Mouse (Mus musculus) E14TG2a.4 (cell line): Measurements from ENCODE around the gene Lrrk1.

Experiments used
- H3K27me3 ChIP-seq: 2 replicates; pipeline ENCODE4 v1.6.1; 2014; ENCODE audit warnings: low read length, control low read depth; ENCODE audit not compliant: insufficient read depth
- H3K36me3 ChIP-seq: 2 replicates; pipeline ENCODE4 v1.6.1; 2014; ENCODE audit warnings: low read length, control low read depth; ENCODE audit not compliant: insufficient read depth
- H3K4me1 ChIP-seq: replicated peaks from 2 replicates; pipeline ENCODE4 v1.6.1; 2014; ENCODE audit warnings: low read depth, low read length, control low read depth
- H3K4me3 ChIP-seq: replicated peaks from 2 replicates; pipeline ENCODE4 v1.5.1; 2014; ENCODE audit warnings: mild to moderate bottlenecking, low read length
- H3K9me3 ChIP-seq: 2 replicates; pipeline ENCODE4 v1.6.1; 2014; ENCODE audit warnings: low read length, control low read depth
- CTCF ChIP-seq: conservative IDR thresholded peaks from 2 replicates; pipeline ENCODE4 v1.5.1; 2014; ENCODE audit warnings: low read length
- NANOG ChIP-seq: IDR thresholded peaks from 2 replicates; pipeline ENCODE4 v1.6.1; 2014; ENCODE audit warnings: borderline replicate concordance, low read length, mixed read lengths
- POU5F1 ChIP-seq: IDR thresholded peaks from 2 replicates; pipeline ENCODE4 v1.6.1; 2014; ENCODE audit warnings: low read length, borderline replicate concordance

Gene Lrrk1

GRCm38 (mm10) chr7:66217011-66217410 is 171.1 kb downstream of the Lrrk1 start:
- H3K4me1 ChIP-seq = peaks cover 3% of the 10 kb centered on the region; the same call in 1 of the 2 replicates
- H3K4me3 ChIP-seq = no peak overlapping the region
- TF ChIP-seq POU5F1 (no peak), NANOG (no peak), CTCF (no peak)
- no peaks in the 10 kb centered on the region for H3K36me3 ChIP-seq
- H3K9me3 ChIP-seq = no peaks in the 10 kb centered on the region
- H3K27me3 ChIP-seq = peaks cover 9% of the 10 kb centered on the region

- H3K4me1 ChIP-seq = peaks cover 3% of the 10 kb centered on the region; the same call in 1 of the 2 replicates
- TF ChIP-seq NANOG (no peak), POU5F1 (no peak), CTCF (no peak)
- no peak overlapping the region for H3K4me3 ChIP-seq
- H3K9me3 ChIP-seq = no peaks in the 10 kb centered on the region
- H3K36me3 ChIP-seq = no peaks in the 10 kb centered on the region
- peaks cover 9% of the 10 kb centered on the region for H3K27me3 ChIP-seq
These were observed 172.2 kb downstream of the Lrrk1 start for GRCm38 (mm10) chr7:66215911-66216310.

- TF ChIP-seq CTCF (no peak), POU5F1 (no peak), NANOG (no peak)
- Histone ChIP-seq H3K9me3 (no peaks in the 10 kb centered on the region), H3K36me3 (no peaks in the 10 kb centered on the region)
These were observed 173.7 kb downstream of the Lrrk1 start for GRCm38 (mm10) chr7:66214477-66214876.

GRCm38 (mm10) chr7:66212887-66213286 is 175.3 kb downstream of the Lrrk1 start:
- TF ChIP-seq NANOG (no peak), POU5F1 (no peak), CTCF (no peak)
- no peaks in the 10 kb centered on the region for H3K36me3 ChIP-seq
- peaks cover 5% of the 10 kb centered on the region; the same call in 1 of the 2 replicates for H3K27me3 ChIP-seq
- no peaks in the 10 kb centered on the region for H3K4me1 ChIP-seq
- H3K4me3 ChIP-seq = no peak overlapping the region
- H3K9me3 ChIP-seq = no peaks in the 10 kb centered on the region

More at GRCm38 (mm10) chr7:66214477-66214876, 173.7 kb downstream of the Lrrk1 start:
- Histone ChIP-seq H3K4me1 (peaks cover 3% of the 10 kb centered on the region; the same call in 1 of the 2 replicates), H3K27me3 (peaks cover 9% of the 10 kb centered on the region), H3K4me3 (no peak overlapping the region)

GRCm38 (mm10) chr7:66209920-66210319 is 178.2 kb downstream of the Lrrk1 start:
- TF ChIP-seq CTCF = no peak
- no peak for TF ChIP-seq NANOG
- no peak for TF ChIP-seq POU5F1
- Histone ChIP-seq H3K9me3 (peaks cover 7% of the 10 kb centered on the region), H3K4me3 (no peak overlapping the region), H3K27me3 (no peaks in the 10 kb centered on the region), H3K4me1 (no peaks in the 10 kb centered on the region), H3K36me3 (no peaks in the 10 kb centered on the region)

GRCm38 (mm10) chr7:66201657-66202056 is 186.5 kb downstream of the Lrrk1 start:
- Histone ChIP-seq H3K9me3 (no peaks in the 10 kb centered on the region), H3K4me3 (no peak overlapping the region)
- TF ChIP-seq POU5F1 (no peak), NANOG (no peak), CTCF (no peak)

GRCm38 (mm10) chr7:66200791-66201450 is 187.2 kb downstream of the Lrrk1 start:
- no peaks in the 10 kb centered on the region for H3K9me3 ChIP-seq

More at GRCm38 (mm10) chr7:66201657-66202056, 186.5 kb downstream of the Lrrk1 start:
- Histone ChIP-seq H3K36me3 (no peaks in the 10 kb centered on the region), H3K27me3 (peaks cover 8% of the 10 kb centered on the region; the same call in 1 of the 2 replicates), H3K4me1 (no peaks in the 10 kb centered on the region)

GRCm38 (mm10) chr7:66200383-66200782 is 187.8 kb downstream of the Lrrk1 start:
- H3K27me3 ChIP-seq = peaks cover 10% of the 10 kb centered on the region; the same call in 1 of the 2 replicates
- no peaks in the 10 kb centered on the region for H3K9me3 ChIP-seq
- no peaks in the 10 kb centered on the region for H3K4me1 ChIP-seq
- no peaks in the 10 kb centered on the region for H3K36me3 ChIP-seq
- no peak overlapping the region for H3K4me3 ChIP-seq
- TF ChIP-seq POU5F1 = no peak
- no peak for TF ChIP-seq NANOG
- TF ChIP-seq CTCF = no peak

More at GRCm38 (mm10) chr7:66200791-66201450, 187.2 kb downstream of the Lrrk1 start:
- H3K36me3 ChIP-seq = no peaks in the 10 kb centered on the region
- H3K4me1 ChIP-seq = no peaks in the 10 kb centered on the region
- no peak overlapping the region for H3K4me3 ChIP-seq
- TF ChIP-seq NANOG (no peak), POU5F1 (no peak), CTCF (no peak)
- peaks cover 10% of the 10 kb centered on the region; the same call in 1 of the 2 replicates for H3K27me3 ChIP-seq

GRCm38 (mm10) chr7:66199391-66199831 is 188.7 kb downstream of the Lrrk1 start:
- TF ChIP-seq NANOG (no peak), POU5F1 (no peak), CTCF (no peak)
- Histone ChIP-seq H3K36me3 (no peaks in the 10 kb centered on the region), H3K4me3 (no peak overlapping the region), H3K4me1 (no peaks in the 10 kb centered on the region), H3K9me3 (no peaks in the 10 kb centered on the region), H3K27me3 (peaks cover 12% of the 10 kb centered on the region; the same call in 1 of the 2 replicates)
